Mouse (Mus musculus) bone marrow, adult 2 months (tissue): ENCODE results near the gene Galnt17. TPM values are rescaled to one million over a fixed set of nuclear protein-coding genes. Genes with fewer than 3 reads are reported as not detected.

ENCODE experiments used
- H3K27ac ChIP-seq: fragments of 200-500 bp; 2 replicates; pipeline ENCODE4 v1.5.1; 2012; ENCODE audit warnings: low read depth, mild to moderate bottlenecking, control low read depth, inconsistent platforms, low read length; ENCODE audit not compliant: control insufficient read depth, poor library complexity, insufficient read depth
- H3K4me1 ChIP-seq: fragments of 200-500 bp; 2 replicates; pipeline ENCODE4 v1.6.1; 2011; ENCODE audit warnings: low read length; ENCODE audit not compliant: control insufficient read depth, insufficient read depth
- H3K4me3 ChIP-seq: fragments of 200-500 bp; replicated peaks from 2 replicates; pipeline ENCODE3; 2011; ENCODE audit warnings: mild to moderate bottlenecking, low read depth, low read length, control low read depth; ENCODE audit not compliant: control insufficient read depth
- CTCF ChIP-seq: fragments of 200-500 bp; IDR thresholded peaks from 2 replicates; pipeline ENCODE4 v1.5.1; 2011; ENCODE audit warnings: low read length, control low read depth; ENCODE audit not compliant: control insufficient read depth, insufficient read depth
- POLR2A ChIP-seq: fragments of 200-500 bp; IDR thresholded peaks from 2 replicates; pipeline ENCODE4 v1.6.1; 2011; ENCODE audit warnings: low read depth, mild to moderate bottlenecking, control low read depth, low read length, borderline replicate concordance; ENCODE audit not compliant: control insufficient read depth
- WGBS: fragments of 180-500 bp; shearing (Covaris S2); methylation state at CpG from one replicate; pipeline ENCODE4 v1.1.7; 2018; 5-methylcytosine and 5-hydroxymethylcytosine counted together
- polyA plus RNA-seq: library from polyadenylated mRNA; stranded (reverse); fragments of >200 nt; gene quantifications from 2 replicates; pipeline ENCODE4 v1.2.4, GENCODE M21; 2011; ENCODE audit warnings: low replicate concordance; ENCODE audit not compliant: missing spikeins, insufficient read depth, insufficient read length

Gene Galnt17
- polyA plus RNA-seq, 1 experiment = 1.5 TPM

DNA sequence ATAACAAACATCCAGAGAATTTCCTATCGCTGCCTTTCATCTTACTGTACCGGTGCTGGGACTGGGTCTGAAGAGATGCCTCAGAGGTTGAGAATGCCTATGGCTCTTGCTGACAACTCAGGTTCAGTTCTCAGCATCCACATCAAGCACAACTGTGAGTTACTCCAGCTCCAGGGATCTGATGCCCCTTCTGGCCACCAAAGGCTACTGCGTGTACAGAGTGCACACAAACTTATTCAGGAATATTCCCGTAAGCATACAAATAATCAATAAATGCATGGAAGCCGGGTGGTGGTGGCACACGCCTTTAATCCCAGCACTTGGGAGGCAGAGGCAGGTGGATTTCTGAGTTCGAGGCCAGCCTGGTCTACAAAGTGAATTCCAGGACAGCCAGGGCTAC, 232.5 kb downstream of the Galnt17 start:
- whole genome bisulfite sequencing = 76% methylated on average over 7 of the region's 7 CpGs
- Histone ChIP-seq H3K27ac (no peak overlapping the region), H3K4me3 (no peak overlapping the region), H3K4me1 (no peaks in the 10 kb centered on the region)
- TF ChIP-seq POLR2A = no peak
- no peak for TF ChIP-seq CTCF

DNA sequence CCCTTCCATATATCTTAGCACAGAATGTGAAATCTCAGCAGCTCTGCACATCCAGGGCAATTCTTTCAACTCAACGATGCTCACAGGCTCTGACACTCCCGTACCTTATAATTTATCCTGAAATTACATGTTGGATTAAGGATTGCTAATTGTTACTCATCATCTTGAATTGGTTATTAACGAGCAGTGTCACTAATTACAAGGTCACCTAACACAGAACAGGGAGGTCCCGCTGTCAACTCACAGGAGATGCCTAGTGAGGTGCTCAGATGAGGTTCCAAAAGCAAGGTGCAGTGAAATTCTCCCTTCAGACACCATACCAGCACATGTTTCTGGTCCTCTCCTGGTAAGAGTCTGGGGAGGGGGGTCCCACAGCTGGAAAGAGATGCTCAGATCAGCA, 234.0 kb downstream of the Galnt17 start:
- TF ChIP-seq CTCF (no peak), POLR2A (no peak)
- WGBS = 77% methylated on average over 4 of the region's 4 CpGs

DNA sequence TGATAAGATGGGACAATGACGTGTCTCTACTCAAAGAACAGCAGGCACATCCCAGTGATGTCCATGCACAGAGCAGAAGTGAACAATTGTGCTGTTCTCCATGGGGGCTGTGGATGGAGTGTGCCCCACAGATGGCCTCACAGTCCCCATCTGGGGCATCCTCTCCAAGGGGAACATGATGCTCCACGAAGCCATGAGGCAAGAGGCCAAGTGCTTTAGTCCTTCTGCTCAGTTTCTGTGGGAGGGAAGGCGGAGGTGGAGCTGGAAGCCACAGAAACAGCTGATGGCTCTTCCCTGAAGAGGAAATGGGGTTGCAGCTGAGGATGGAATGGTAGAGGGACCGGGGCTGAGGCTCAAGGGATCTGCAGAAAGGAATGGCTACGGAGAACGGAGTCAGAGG, 243.1 kb downstream of the Galnt17 start:
- 68% methylated on average over 6 of the region's 6 CpGs for WGBS
- H3K4me3 ChIP-seq = no peak overlapping the region
- no peaks in the 10 kb centered on the region for H3K4me1 ChIP-seq
- TF ChIP-seq POLR2A = no peak
- TF ChIP-seq CTCF = no peak
- H3K27ac ChIP-seq = no peak overlapping the region

More for the DNA sequence above, 234.0 kb downstream of the Galnt17 start:
- Histone ChIP-seq H3K4me3 (no peak overlapping the region), H3K27ac (no peak overlapping the region), H3K4me1 (no peaks in the 10 kb centered on the region)

DNA sequence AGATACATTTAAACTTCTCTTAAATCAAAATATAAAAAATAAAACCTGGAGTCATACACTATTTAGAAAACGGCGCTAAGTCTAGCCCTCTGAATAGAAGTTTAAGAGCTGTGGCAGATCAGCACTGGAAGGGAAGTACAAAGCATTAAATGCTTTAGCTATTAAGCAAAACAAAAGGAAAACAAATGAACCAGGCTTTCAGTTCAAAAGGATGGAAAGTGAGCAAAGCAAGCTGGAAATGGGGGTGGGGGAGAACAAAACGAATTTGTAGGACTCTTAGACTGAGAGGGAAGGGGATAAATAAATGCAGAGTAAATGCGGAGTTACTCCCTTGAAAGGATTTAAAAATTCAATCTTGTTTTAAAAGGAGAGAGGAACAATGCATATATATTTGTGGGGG, 259.8 kb downstream of the Galnt17 start:
- TF ChIP-seq POLR2A = no peak
- TF ChIP-seq CTCF = no peak
- no peak overlapping the region for H3K27ac ChIP-seq
- H3K4me1 ChIP-seq = no peaks in the 10 kb centered on the region
- WGBS = 53% methylated on average over 4 of the region's 4 CpGs
- H3K4me3 ChIP-seq = no peak overlapping the region

DNA sequence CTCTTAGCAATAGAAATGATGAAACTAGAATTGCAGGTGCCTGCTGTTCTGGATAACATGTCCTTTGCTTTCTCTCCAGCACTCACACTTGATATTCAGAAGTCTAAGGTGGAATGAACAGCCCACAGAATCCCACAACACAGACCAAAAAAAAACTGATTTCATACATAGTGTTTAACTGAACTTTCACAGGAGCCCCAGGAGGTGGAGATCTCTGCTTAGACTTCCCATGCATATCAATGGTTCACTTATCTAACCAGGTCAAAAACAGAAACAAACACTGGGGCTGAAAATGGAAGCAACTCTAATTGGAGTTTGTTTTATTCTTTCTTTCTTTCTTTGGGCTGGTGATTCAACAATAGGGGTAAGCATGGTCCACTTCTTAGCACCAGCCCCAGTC, 265.2 kb downstream of the Galnt17 start:
- no peak for TF ChIP-seq POLR2A
- TF ChIP-seq CTCF = no peak
- Histone ChIP-seq H3K4me3 (no peak overlapping the region), H3K27ac (no peak overlapping the region), H3K4me1 (no peaks in the 10 kb centered on the region)

DNA sequence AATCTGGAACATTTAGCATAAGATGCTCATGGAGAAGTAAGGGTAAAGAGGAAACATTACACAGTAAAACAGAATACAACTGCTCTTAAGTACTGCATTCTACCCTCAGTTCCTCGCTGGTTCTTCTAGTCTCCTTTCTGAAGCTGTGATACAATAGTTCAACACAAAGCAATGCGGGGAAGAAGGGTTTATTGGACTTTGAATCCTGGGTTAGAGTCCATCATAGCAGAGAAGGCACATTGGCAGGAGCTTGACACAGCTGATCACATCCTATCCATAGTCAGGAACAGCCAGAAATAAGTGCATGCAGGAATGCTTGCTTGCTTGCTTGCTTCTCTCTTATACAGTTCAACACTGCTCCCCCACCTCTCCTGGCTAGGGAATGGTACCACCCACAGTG, 267.9 kb downstream of the Galnt17 start:
- Histone ChIP-seq H3K4me1 (no peaks in the 10 kb centered on the region), H3K27ac (no peak overlapping the region), H3K4me3 (no peak overlapping the region)
- TF ChIP-seq POLR2A (no peak), CTCF (no peak)
- WGBS = 71% methylated on average over 2 of the region's 2 CpGs

DNA sequence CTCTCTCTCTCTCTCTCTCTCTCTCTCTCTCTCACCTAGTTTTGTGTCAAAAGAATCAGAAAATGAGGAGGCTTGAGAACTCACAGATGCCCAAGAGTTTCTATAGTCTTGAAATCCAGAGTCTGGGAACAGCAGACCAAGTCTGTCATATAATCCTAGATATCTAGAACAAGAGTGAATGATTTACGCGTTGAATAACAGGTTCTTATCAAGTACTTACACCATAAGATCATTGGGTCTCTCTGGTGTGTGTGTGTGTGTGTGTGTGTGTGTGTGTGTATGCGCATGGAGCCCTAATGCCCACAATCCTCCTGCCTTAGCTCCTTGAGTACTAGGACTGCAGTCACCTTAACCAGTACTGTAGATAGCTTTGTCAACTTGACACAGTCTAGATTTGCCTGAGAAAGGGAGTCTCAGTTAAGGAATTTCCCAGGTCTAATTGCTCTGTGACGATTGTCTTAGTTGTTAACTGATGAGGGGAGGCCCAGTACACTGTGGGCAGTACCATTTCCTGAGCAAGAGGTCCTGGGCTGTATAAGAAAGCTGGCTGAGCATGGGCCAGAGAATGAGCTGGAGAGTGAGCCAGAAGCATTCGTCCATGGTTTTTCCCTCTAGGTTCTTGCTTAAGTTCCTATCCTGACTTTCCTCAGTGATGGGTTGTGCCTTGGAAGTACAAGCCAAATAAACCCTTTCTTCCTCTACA, 268.5 kb downstream of the Galnt17 start:
- H3K27ac ChIP-seq = no peak overlapping the region
- WGBS = 78% methylated on average over 5 of the region's 5 CpGs
- no peak overlapping the region for H3K4me3 ChIP-seq
- TF ChIP-seq POLR2A (no peak), CTCF (no peak)
- no peaks in the 10 kb centered on the region for H3K4me1 ChIP-seq

DNA sequence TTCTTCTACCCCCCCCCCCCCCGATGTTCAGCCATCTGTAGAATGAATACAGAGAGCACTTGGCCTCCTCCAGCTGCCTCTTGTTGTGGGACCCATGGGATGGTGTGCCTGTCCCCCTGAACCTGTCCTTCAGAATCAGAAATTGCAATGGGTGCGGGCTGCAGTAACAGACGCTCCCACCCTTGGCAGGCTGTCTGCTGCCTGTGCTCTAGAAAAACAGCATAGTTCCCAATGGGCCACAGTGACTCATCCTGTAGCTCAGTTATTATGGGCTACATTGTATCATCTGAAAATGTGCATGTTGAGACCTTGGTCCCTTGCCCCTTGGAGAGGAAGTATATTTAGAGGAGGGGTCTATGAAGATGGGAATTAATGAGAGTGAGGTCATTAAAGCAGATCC, 283.8 kb downstream of the Galnt17 start:
- Histone ChIP-seq H3K27ac (no peak overlapping the region), H3K4me1 (no peaks in the 10 kb centered on the region), H3K4me3 (no peak overlapping the region)
- TF ChIP-seq POLR2A (no peak), CTCF (no peak)
- 85% methylated on average over 3 of the region's 3 CpGs for WGBS
